In the genomic region with DNA sequence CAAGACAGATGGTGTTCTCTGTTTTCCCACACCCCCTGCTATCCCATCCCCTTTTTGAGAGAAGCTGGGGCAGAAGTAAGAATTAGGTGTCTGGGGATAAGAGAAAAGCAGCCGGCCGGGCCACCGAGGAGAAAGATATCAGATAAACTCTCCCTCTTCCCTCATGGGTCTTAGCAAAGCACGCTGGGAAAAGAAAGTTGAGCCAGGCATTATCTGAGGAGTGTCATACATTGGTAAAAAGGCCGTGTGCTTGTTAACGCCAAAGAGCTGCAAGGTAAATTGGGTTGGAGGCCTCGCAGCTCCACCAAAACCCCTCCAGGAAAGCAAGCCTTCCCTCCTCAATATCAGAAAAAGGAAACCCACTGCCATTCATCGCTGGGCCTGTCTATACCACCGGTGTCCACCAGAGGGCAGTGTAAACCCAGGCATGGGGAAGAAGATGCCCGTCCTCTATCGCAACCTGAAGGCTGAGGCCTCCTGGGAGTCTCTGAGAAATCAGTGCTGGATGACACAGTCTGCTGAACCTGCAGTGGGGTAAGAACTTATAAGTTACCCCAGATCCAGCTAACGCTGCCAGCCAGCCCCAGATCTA, we compare ENCODE assay signal across 8 mouse cellular contexts. TPM values are rescaled to one million over a fixed set of nuclear protein-coding genes. Genes with fewer than 3 reads are reported as not detected.
DNase-seq lines count a peak whose midpoint lies in the region; ATAC-seq and TF ChIP-seq lines count a peak whose summit lies in the region.

No protein-coding gene starts in this region.

- H3K4me2 ChIP-seq in embryonic facial prominence, embryonic 14.5 days (ENCODE audit: low read depth, low read length) = no peak overlapping the region

- H3K9ac ChIP-seq in embryonic facial prominence, embryonic 14.5 days (ENCODE audit: low read depth, low read length) = no peak overlapping the region

- intact Hi-C loops in heart, postnatal 10 days (cut with DNase I) = loop anchor here (1.0 to 5.0 kb wide), 2 partner anchors 74 to 164 kb away; no protein-coding TSS in a partner anchor

- no peaks in the 10 kb centered on the region; the same call in 1 of the 2 replicates for H3K9me3 ChIP-seq in embryonic facial prominence, embryonic 14.5 days (ENCODE audit: control insufficient read depth, low read length)

- no peaks in the 10 kb centered on the region for H3K4me1 ChIP-seq in embryonic facial prominence, embryonic 14.5 days (ENCODE audit: control insufficient read depth, insufficient read depth, low read length)
- H3K4me1 ChIP-seq in lung, adult 2 months (ENCODE audit: control insufficient read depth, insufficient read depth, low read length) = 0 out of 2 replicates have a peak, but pooled peaks cover 2% of the 10 kb centered on the region

- H3K27ac ChIP-seq in embryonic facial prominence, embryonic 14.5 days (replicated peaks; ENCODE audit: low read depth, low read length) = no peak overlapping the region

- H3K4me3 ChIP-seq in embryonic facial prominence, embryonic 14.5 days (ENCODE audit: low read depth, low read length) = no peak overlapping the region
- H3K4me3 ChIP-seq in lung, adult 2 months (replicated peaks; ENCODE audit: extremely low read depth, low read depth, low read length) = no peak overlapping the region

- H3K36me3 ChIP-seq in embryonic facial prominence, embryonic 14.5 days (ENCODE audit: control insufficient read depth, insufficient read depth, low read length) = no peaks in the 10 kb centered on the region

- peaks cover 13% of the 10 kb centered on the region for H3K27me3 ChIP-seq in embryonic facial prominence, embryonic 14.5 days (replicated peaks; ENCODE audit: control insufficient read depth, insufficient read depth, low read length)

- DNase-seq in CD8-positive naive resting alpha-beta T cell, adult 2 months (ENCODE audit: low read depth in 2 of 2, low spot score in 2 of 2) = peak; percentile 86 to 87
- peak; percentile 52 to 77 for DNase-seq in adrenal gland, postnatal 4 days (ENCODE audit: low spot score in 2 of 2)
- peak; percentile 66 for DNase-seq in embryonic facial prominence, embryonic 14.5 days (ENCODE audit: low spot score)
- peak; percentile 81 to 89 for DNase-seq in heart, postnatal 10 days
- peak; percentile 85 for DNase-seq in layer of hippocampus, adult 11-12 months (ENCODE audit: low spot score)
- DNase-seq in lung, adult 2 months = peak; percentile 73
- peak; percentile 77 for DNase-seq in ovary, postnatal 36 days (ENCODE audit: low spot score)
- peak; percentile 91 for DNase-seq in thymus, postnatal 14 days

- WGBS in embryonic facial prominence, embryonic 14.5 days = 11% methylated on average over 12 of the region's 12 CpGs
- 5% methylated on average over 12 of the region's 12 CpGs for WGBS in lung, adult 2 months

- peak; percentile 31; the same call in 1 of the 2 replicates for ATAC-seq in embryonic facial prominence, embryonic 14.5 days (ENCODE audit: low read depth)

- no peak for TF ChIP-seq POLR2A in lung, adult 2 months (IDR thresholded peaks at IDR 0.05; ENCODE audit: borderline replicate concordance, extremely low read depth, low read depth, low read length)

- TF ChIP-seq CTCF in lung, adult 2 months (IDR thresholded peaks at IDR 0.05; ENCODE audit: insufficient read depth, low read length) = peak; percentile 99

RNA-seq across cellular contexts. Expression of a gene that starts 3.1 kb away (rescaled TPM):
- total RNA-seq in adrenal gland, postnatal 4 days (2021) = under 1 TPM in 1 of 2 experiments, not detected in 1; 0.48 TPM
- polyA plus RNA-seq in embryonic facial prominence, embryonic 14.5 days (2014; fragmentation: Nextera tagmentation; extraction: Ambion mirVana) = 0.46 and 0.95 TPM in 2 replicates
- total RNA-seq in heart, postnatal 10 days (2021) = under 1 TPM; 0.22 to 0.65 TPM
- polyA plus RNA-seq in lung, adult 2 months (2012; rRNA removed) = 0.04 TPM in 1 of 2 replicates, not detected in the other

RNA-seq across cellular contexts. Expression of a gene that starts 28.3 kb away (rescaled TPM):
- 10 to 100 TPM; 18.4 to 19.0 TPM for total RNA-seq in adrenal gland, postnatal 4 days (2021)
- 12.5 and 14.5 TPM in 2 replicates for polyA plus RNA-seq in embryonic facial prominence, embryonic 14.5 days (2014; fragmentation: Nextera tagmentation; extraction: Ambion mirVana)
- 10 to 100 TPM; 19.3 to 20.2 TPM for total RNA-seq in heart, postnatal 10 days (2021)
- 13.3 and 14.5 TPM in 2 replicates for polyA plus RNA-seq in lung, adult 2 months (2012; rRNA removed)

RNA-seq across cellular contexts. Expression of a gene that starts 44.8 kb away (rescaled TPM):
- total RNA-seq in adrenal gland, postnatal 4 days (2021) = 10 to 100 TPM; 49.1 to 52.0 TPM
- polyA plus RNA-seq in embryonic facial prominence, embryonic 14.5 days (2014; fragmentation: Nextera tagmentation; extraction: Ambion mirVana) = 60.1 and 61.1 TPM in 2 replicates
- 10 to 100 TPM; 48.4 to 48.7 TPM for total RNA-seq in heart, postnatal 10 days (2021)
- polyA plus RNA-seq in lung, adult 2 months (2012; rRNA removed) = 5.1 and 7.9 TPM in 2 replicates

RNA-seq across cellular contexts. Expression of a gene that starts 44.9 kb away (rescaled TPM):
- total RNA-seq in adrenal gland, postnatal 4 days (2021) = not detected
- polyA plus RNA-seq in embryonic facial prominence, embryonic 14.5 days (2014; fragmentation: Nextera tagmentation; extraction: Ambion mirVana) = 0.93 and 2.7 TPM in 2 replicates
- total RNA-seq in heart, postnatal 10 days (2021) = not detected
- polyA plus RNA-seq in lung, adult 2 months (2012; rRNA removed) = 10.8 and 11.0 TPM in 2 replicates
